Mouse (Mus musculus) limb, embryonic 10.5 days (tissue): Measurements from ENCODE around the gene Yrdc. TPM values are rescaled to one million over a fixed set of nuclear protein-coding genes. Genes with fewer than 3 reads are reported as not detected.

Experiments used
- DNase-seq: peaks from one replicate; pipeline ENCODE4 v3.0.0-alpha.2; 2017; ENCODE audit warnings: low spot score
- H3K27ac ChIP-seq: fragments of 300-500 bp; sonication (generic); 2 replicates; pipeline ENCODE4 v1.5.1; 2016; ENCODE audit warnings: mild to moderate bottlenecking
- H3K27me3 ChIP-seq: fragments of 300-500 bp; sonication (generic); 2 replicates; pipeline ENCODE4 v1.6.1; 2016; ENCODE audit warnings: low read depth, mild to moderate bottlenecking; ENCODE audit not compliant: poor library complexity, severe bottlenecking
- H3K36me3 ChIP-seq: fragments of 300-500 bp; sonication (generic); 2 replicates; pipeline ENCODE4 v1.6.1; 2016; ENCODE audit warnings: mild to moderate bottlenecking, moderate library complexity
- H3K4me1 ChIP-seq: fragments of 300-500 bp; sonication (generic); 2 replicates; pipeline ENCODE4 v1.6.1; 2016
- H3K4me3 ChIP-seq: fragments of 300-500 bp; sonication (generic); 2 replicates; pipeline ENCODE4 v1.5.1; 2016; ENCODE audit warnings: mild to moderate bottlenecking, moderate library complexity
- H3K9me3 ChIP-seq: fragments of 300-500 bp; sonication (generic); replicated peaks from 2 replicates; pipeline ENCODE4 v1.6.1; 2016; ENCODE audit warnings: mild to moderate bottlenecking
- WGBS: fragments of 180-500 bp; shearing (Covaris S2); methylation state at CpG from one replicate; pipeline ENCODE4 v1.1.7; 2016; 5-methylcytosine and 5-hydroxymethylcytosine counted together
- polyA plus RNA-seq: library from polyadenylated mRNA; unstranded; fragments of >200 nt; fragmentation: Nextera tagmentation; extraction: Ambion mirVana; gene quantifications from 2 replicates; pipeline ENCODE4 v1.2.1, GENCODE M21; 2016

Gene Yrdc
- polyA plus RNA-seq, 1 experiment from 2014 or later: 43.7 TPM

GRCm38 (mm10) chr4:124861283-124862188, 11.1 kb downstream of the Yrdc start, which contains the start of gene Maneal:
Maneal (minus strand) TSS chr4:124862171.
- Histone ChIP-seq H3K4me3 (peak within 1 kb of the TSS; percentile 56), H3K36me3 (peaks cover 8% of the 10 kb centered on the region), H3K27me3 (peaks cover 41% of the 10 kb centered on the region), H3K9me3 (no peaks in the 10 kb centered on the region), H3K27ac (no peak within 1 kb of the TSS), H3K4me1 (peaks cover 15% of the 10 kb centered on the region)
- DNase-seq: no peak
- WGBS: 4% methylated on average over 70 of the region's 77 CpGs

- Histone ChIP-seq H3K27me3 (no peaks in the 10 kb centered on the region), H3K9me3 (no peaks in the 10 kb centered on the region), H3K4me3 (no peak overlapping the region), H3K4me1 (no peaks in the 10 kb centered on the region), H3K27ac (no peak overlapping the region), H3K36me3 (no peaks in the 10 kb centered on the region)
- DNase-seq: no peak
- WGBS: 93% methylated on average over 1 of the region's 1 CpGs
Measured at GRCm38 (mm10) chr4:124872719-124873118, 22.2 kb downstream of the Yrdc start.

- WGBS: 4% methylated on average over 11 of the region's 11 CpGs
- Histone ChIP-seq H3K27me3 (peaks cover 71% of the 10 kb centered on the region), H3K27ac (no peak within 1 kb of the TSS), H3K36me3 (no peaks in the 10 kb centered on the region), H3K4me1 (peaks cover 20% of the 10 kb centered on the region), H3K4me3 (peak within 1 kb of the TSS; percentile 53), H3K9me3 (no peaks in the 10 kb centered on the region)
- DNase-seq: no peak
Measured at GRCm38 (mm10) chr4:124880599-124880998, 30.1 kb downstream of the Yrdc start, which contains the start of gene Epha10. Epha10 (plus strand) TSS chr4:124880899.

- DNase-seq: peak; percentile 81
- Histone ChIP-seq H3K27ac (no peak overlapping the region), H3K36me3 (no peaks in the 10 kb centered on the region), H3K9me3 (no peaks in the 10 kb centered on the region), H3K4me3 (peak overlapping the region; percentile 53), H3K27me3 (peaks cover 79% of the 10 kb centered on the region), H3K4me1 (peaks cover 20% of the 10 kb centered on the region)
- WGBS: under 1% methylated on average over 37 of the region's 37 CpGs
Measured at GRCm38 (mm10) chr4:124881341-124881908, 30.9 kb downstream of the Yrdc start.

GRCm38 (mm10) chr4:124882151-124882729, 31.8 kb downstream of the Yrdc start:
- Histone ChIP-seq H3K4me3 (peak overlapping the region; percentile 53), H3K27me3 (peaks cover 88% of the 10 kb centered on the region), H3K4me1 (peaks cover 20% of the 10 kb centered on the region), H3K27ac (no peak overlapping the region), H3K36me3 (no peaks in the 10 kb centered on the region), H3K9me3 (no peaks in the 10 kb centered on the region)
- WGBS: under 1% methylated on average over 37 of the region's 37 CpGs
- DNase-seq: peak; percentile 81

- no peak for DNase-seq
- no peaks in the 10 kb centered on the region for H3K36me3 ChIP-seq
- H3K27ac ChIP-seq: no peak overlapping the region
- no peaks in the 10 kb centered on the region for H3K4me1 ChIP-seq
- whole genome bisulfite sequencing: 75% methylated on average over 7 of the region's 7 CpGs
- peaks cover 97% of the 10 kb centered on the region for H3K27me3 ChIP-seq
- no peaks in the 10 kb centered on the region for H3K9me3 ChIP-seq
- no peak overlapping the region for H3K4me3 ChIP-seq
Measured at GRCm38 (mm10) chr4:124888702-124889101, 38.2 kb downstream of the Yrdc start.

GRCm38 (mm10) chr4:124889935-124890334, 39.5 kb downstream of the Yrdc start:
- no peak for DNase-seq
- H3K36me3 ChIP-seq: no peaks in the 10 kb centered on the region
- H3K27ac ChIP-seq: no peak overlapping the region
- peaks cover 97% of the 10 kb centered on the region for H3K27me3 ChIP-seq
- no peak overlapping the region for H3K4me3 ChIP-seq
- WGBS: 91% methylated on average over 2 of the region's 2 CpGs
- H3K9me3 ChIP-seq: no peaks in the 10 kb centered on the region
- H3K4me1 ChIP-seq: peaks cover 10% of the 10 kb centered on the region

GRCm38 (mm10) chr4:124890831-124891230, 40.4 kb downstream of the Yrdc start:
- no peak for DNase-seq
- 70% methylated on average over 5 of the region's 5 CpGs for WGBS
- Histone ChIP-seq H3K4me3 (no peak overlapping the region), H3K27me3 (peaks cover 97% of the 10 kb centered on the region), H3K9me3 (no peaks in the 10 kb centered on the region), H3K4me1 (peaks cover 13% of the 10 kb centered on the region), H3K36me3 (no peaks in the 10 kb centered on the region), H3K27ac (no peak overlapping the region)

- 32% methylated on average over 6 of the region's 6 CpGs for WGBS
- peaks cover 98% of the 10 kb centered on the region for H3K27me3 ChIP-seq
Measured at GRCm38 (mm10) chr4:124893769-124894168, 43.3 kb downstream of the Yrdc start.

GRCm38 (mm10) chr4:124894508-124895428, 44.3 kb downstream of the Yrdc start:
- H3K27me3 ChIP-seq: peaks cover 99% of the 10 kb centered on the region
- 2% methylated on average over 82 of the region's 83 CpGs for WGBS
- H3K36me3 ChIP-seq: no peaks in the 10 kb centered on the region
- no peaks in the 10 kb centered on the region for H3K9me3 ChIP-seq
- no peak overlapping the region for H3K27ac ChIP-seq
- peaks cover 19% of the 10 kb centered on the region for H3K4me1 ChIP-seq
- DNase-seq: peak; percentile 47
- H3K4me3 ChIP-seq: peak overlapping the region; percentile 52

More at GRCm38 (mm10) chr4:124893769-124894168, 43.3 kb downstream of the Yrdc start:
- Histone ChIP-seq H3K4me1 (peaks cover 13% of the 10 kb centered on the region), H3K36me3 (no peaks in the 10 kb centered on the region), H3K4me3 (no peak overlapping the region), H3K27ac (no peak overlapping the region), H3K9me3 (no peaks in the 10 kb centered on the region)
- DNase-seq: no peak

GRCm38 (mm10) chr4:124898428-124898827, 47.9 kb downstream of the Yrdc start:
- H3K9me3 ChIP-seq: no peaks in the 10 kb centered on the region
- H3K36me3 ChIP-seq: no peaks in the 10 kb centered on the region
- no peak overlapping the region for H3K4me3 ChIP-seq
- peaks cover 92% of the 10 kb centered on the region for H3K27me3 ChIP-seq
- 70% methylated on average over 10 of the region's 10 CpGs for WGBS
- no peak overlapping the region for H3K27ac ChIP-seq
- no peak for DNase-seq
- H3K4me1 ChIP-seq: peaks cover 21% of the 10 kb centered on the region

- Histone ChIP-seq H3K4me1 (peaks cover 11% of the 10 kb centered on the region), H3K36me3 (no peaks in the 10 kb centered on the region), H3K4me3 (no peak overlapping the region), H3K27me3 (peaks cover 88% of the 10 kb centered on the region), H3K9me3 (no peaks in the 10 kb centered on the region), H3K27ac (no peak overlapping the region)
- WGBS: 68% methylated on average over 5 of the region's 5 CpGs
- DNase-seq: no peak
Measured at GRCm38 (mm10) chr4:124899906-124900305, 49.4 kb downstream of the Yrdc start.
